Mouse (Mus musculus) G1E-ER4 (cell line): ENCODE data around the gene Pgm1. TPM values are rescaled to one million over a fixed set of nuclear protein-coding genes. Genes with fewer than 3 reads are reported as not detected.
A peak's percentile ranks its signal among the peaks of the same experiment; 100 is the strongest.

Experiments used
- GATA1 ChIP-seq: IDR thresholded peaks from one replicate; pipeline ENCODE4 v1.8.0; 2012; ENCODE audit warnings: low read length, inconsistent platforms
- polyA plus RNA-seq: library from polyadenylated mRNA; stranded (reverse); fragments of >175 nt; gene quantifications from 2 replicates; pipeline ENCODE4 v1.2.3, GENCODE M21; 2012

The Pgm1 gene
- polyA plus RNA-seq: 39.9 and 42.5 TPM in 2 replicates

- no peak for TF ChIP-seq GATA1
Observed at GRCm38 (mm10) chr4:99929149-99929612, at the start of gene Pgm1. TSS of gene Pgm1 (plus strand) at chr4:99929414.

- TF ChIP-seq GATA1: no peak
Observed at GRCm38 (mm10) chr4:99881882-99882281, 47.3 kb upstream of the Pgm1 start.

- no peak for TF ChIP-seq GATA1
Observed at GRCm38 (mm10) chr4:99882405-99882804, 46.8 kb upstream of the Pgm1 start.

- TF ChIP-seq GATA1: no peak
Observed at GRCm38 (mm10) chr4:99913894-99914451, 15.2 kb upstream of the Pgm1 start.

GRCm38 (mm10) chr4:99926380-99926779 is 2.8 kb upstream of the Pgm1 start:
- TF ChIP-seq GATA1: peak; percentile 57

- no peak for TF ChIP-seq GATA1
Observed at GRCm38 (mm10) chr4:99928521-99928920, 693 bp upstream of the Pgm1 start.

- TF ChIP-seq GATA1: no peak
Observed at GRCm38 (mm10) chr4:99929613-99930517, 651 bp downstream of the Pgm1 start, which contains the start of gene Itgb3bp. TSS of gene Itgb3bp (minus strand) at chr4:99929813.

GRCm38 (mm10) chr4:99930518-99931239 is 1.5 kb downstream of the Pgm1 start:
- no peak for TF ChIP-seq GATA1

GRCm38 (mm10) chr4:99931240-99931580 is 2.0 kb downstream of the Pgm1 start:
- TF ChIP-seq GATA1: no peak

- TF ChIP-seq GATA1: no peak
Observed at GRCm38 (mm10) chr4:99931807-99932206, 2.6 kb downstream of the Pgm1 start.

GRCm38 (mm10) chr4:99934859-99935258 is 5.6 kb downstream of the Pgm1 start:
- no peak for TF ChIP-seq GATA1

GRCm38 (mm10) chr4:99936278-99936677 is 7.1 kb downstream of the Pgm1 start:
- no peak for TF ChIP-seq GATA1

- TF ChIP-seq GATA1: no peak
Observed at GRCm38 (mm10) chr4:99939711-99940505, 10.7 kb downstream of the Pgm1 start.

GRCm38 (mm10) chr4:99941655-99942414 is 12.6 kb downstream of the Pgm1 start:
- no peak for TF ChIP-seq GATA1
